Mouse (Mus musculus): ENCODE data around the gene Pafah2. TPM values are rescaled to one million over a fixed set of nuclear protein-coding genes. Genes with fewer than 3 reads are reported as not detected.

Pafah2 gene
- total and polyA plus RNA-seq, 2 experiments from 2014 or later = 7.2 to 16.3 TPM

DNA sequence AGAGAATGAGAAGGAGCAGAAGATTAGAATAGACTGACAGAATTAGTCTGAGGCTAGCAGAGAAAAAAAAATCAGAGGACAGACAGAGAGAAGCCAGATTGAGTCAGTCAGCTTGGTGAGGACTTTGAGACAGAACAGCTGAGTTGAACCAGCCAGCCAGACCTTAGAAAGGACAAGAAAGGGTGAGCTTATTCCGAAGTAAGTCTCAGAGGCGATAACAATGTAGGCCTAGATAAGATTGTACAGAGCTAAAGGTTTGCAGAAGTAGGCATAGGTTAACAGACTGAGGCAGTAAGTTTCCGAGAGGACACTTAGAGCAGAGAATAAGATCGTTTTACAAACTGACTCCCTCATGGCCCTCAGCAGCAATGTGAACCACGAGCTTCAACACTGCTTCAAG, 65.1 kb downstream of the Pafah2 start:
- TF ChIP-seq CTCF (IDR thresholded peaks at IDR 0.05; ENCODE audit: low read depth) (no peak), EP300 (IDR thresholded peaks at IDR 0.05; ENCODE audit: low read depth) (no peak)
- 62% methylated on average over 5 of the region's 5 CpGs for WGBS
- Histone ChIP-seq H3K27ac (ENCODE audit: low read depth) (no peak overlapping the region), H3K4me1 (ENCODE audit: control insufficient read depth, insufficient read depth) (no peaks in the 10 kb centered on the region), H3K36me3 (replicated peaks; ENCODE audit: control insufficient read depth, insufficient read depth, low read length) (no peaks in the 10 kb centered on the region), H3K27me3 (ENCODE audit: control insufficient read depth, insufficient read depth, low read length) (no peaks in the 10 kb centered on the region), H3K9me3 (replicated peaks; ENCODE audit: control insufficient read depth, low read length) (no peaks in the 10 kb centered on the region), H3K4me3 (ENCODE audit: low read depth, low read length) (no peak overlapping the region), H3K9ac (replicated peaks; ENCODE audit: low read depth, low read length) (no peak overlapping the region), H3K4me2 (ENCODE audit: low read depth, low read length) (no peak overlapping the region)
- ATAC-seq (ENCODE audit: insufficient read depth, low read depth) (no peak), DNase-seq (ENCODE audit: low spot score) (no peak)

DNA sequence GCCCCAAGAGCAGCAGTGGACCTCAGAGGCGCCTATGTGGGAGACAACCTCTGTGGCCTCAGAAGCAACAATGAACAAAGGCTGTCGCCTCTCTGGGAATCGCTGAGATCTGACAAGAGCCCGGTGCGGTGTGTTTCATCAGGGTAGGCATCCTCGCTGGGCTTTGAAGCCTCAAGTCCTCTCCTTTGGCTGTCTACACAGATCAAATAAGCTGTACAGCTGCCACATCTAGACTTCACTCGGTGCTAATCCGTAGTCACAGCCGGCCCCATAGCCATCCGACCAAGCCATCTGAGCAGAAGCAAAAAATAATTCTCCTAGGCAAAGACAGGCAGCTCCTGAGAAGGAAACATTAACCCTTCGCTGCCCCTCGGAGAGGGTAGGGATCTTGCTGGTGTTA, 69.7 kb downstream of the Pafah2 start:
- H3K4me3 ChIP-seq (ENCODE audit: low read depth, low read length) = no peak overlapping the region
- no peak overlapping the region for H3K9ac ChIP-seq (replicated peaks; ENCODE audit: low read depth, low read length)
- no peak overlapping the region for H3K4me2 ChIP-seq (ENCODE audit: low read depth, low read length)
- H3K27me3 ChIP-seq (ENCODE audit: control insufficient read depth, insufficient read depth, low read length) = no peaks in the 10 kb centered on the region
- no peaks in the 10 kb centered on the region for H3K9me3 ChIP-seq (replicated peaks; ENCODE audit: control insufficient read depth, low read length)
- WGBS = 49% methylated on average over 12 of the region's 12 CpGs
- no peak overlapping the region for H3K27ac ChIP-seq (ENCODE audit: low read depth)
- peaks cover 3% of the 10 kb centered on the region for H3K36me3 ChIP-seq (replicated peaks; ENCODE audit: control insufficient read depth, insufficient read depth, low read length)
- H3K4me1 ChIP-seq (ENCODE audit: control insufficient read depth, insufficient read depth) = 0 out of 2 replicates have a peak, but pooled peaks cover 7% of the 10 kb centered on the region
- no peak for TF ChIP-seq CTCF (IDR thresholded peaks at IDR 0.05; ENCODE audit: low read depth)
- TF ChIP-seq EP300 (IDR thresholded peaks at IDR 0.05; ENCODE audit: low read depth) = no peak
- no peak for ATAC-seq (ENCODE audit: insufficient read depth, low read depth)
- DNase-seq (ENCODE audit: low spot score) = no peak

DNA sequence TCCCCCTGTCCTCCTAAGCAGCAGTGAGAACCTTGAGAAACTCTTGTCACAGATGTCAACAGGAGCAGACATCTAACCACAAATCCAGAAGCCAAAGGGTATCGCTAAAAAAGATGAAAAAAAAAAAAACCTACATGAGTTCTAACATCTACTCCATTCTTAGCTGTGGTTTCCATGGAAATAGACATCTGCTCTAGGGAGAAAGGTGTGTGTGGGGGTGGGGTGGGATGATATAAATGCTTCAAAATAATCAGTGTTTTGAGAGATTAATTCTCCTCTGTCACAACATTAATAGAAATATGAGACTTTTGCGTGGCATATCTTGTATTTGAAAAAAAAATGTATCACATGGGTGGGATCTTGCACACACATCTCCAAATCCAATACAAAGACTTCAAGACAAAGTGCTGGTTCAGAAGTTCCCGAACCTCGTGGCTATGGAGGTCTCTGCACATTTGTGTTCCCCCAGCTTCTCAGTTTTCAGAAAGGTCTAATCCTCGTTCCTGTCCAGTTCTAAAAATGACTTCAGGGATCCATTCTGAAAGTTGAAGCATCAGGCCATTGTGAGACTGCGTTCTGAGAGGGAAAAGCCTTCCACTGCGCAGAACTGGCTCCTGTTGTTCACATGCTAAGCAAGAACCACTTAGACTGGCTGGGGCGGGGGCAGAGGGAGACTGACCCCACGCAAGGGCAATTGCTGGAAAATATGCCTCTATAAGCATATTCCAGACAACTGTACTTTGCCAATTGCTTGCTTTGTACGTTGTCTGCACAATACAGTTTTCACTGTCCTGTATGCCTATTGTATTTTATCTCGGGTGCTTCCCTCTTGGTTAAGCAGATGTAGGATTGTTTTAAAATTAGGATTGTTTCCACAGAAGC, 70.5 kb downstream of the Pafah2 start:
- TF ChIP-seq CTCF (IDR thresholded peaks at IDR 0.05; ENCODE audit: low read depth) (no peak), EP300 (IDR thresholded peaks at IDR 0.05; ENCODE audit: low read depth) (no peak)
- no peak for DNase-seq (ENCODE audit: low spot score)
- H3K4me2 ChIP-seq (ENCODE audit: low read depth, low read length) = peak overlapping the region; percentile 98; the same call in 1 of the 2 replicates
- no peak overlapping the region for H3K4me3 ChIP-seq (ENCODE audit: low read depth, low read length)
- H3K4me1 ChIP-seq (ENCODE audit: control insufficient read depth, insufficient read depth) = 0 out of 2 replicates have a peak, but pooled peaks cover 7% of the 10 kb centered on the region
- ATAC-seq (ENCODE audit: insufficient read depth, low read depth) = no peak
- H3K36me3 ChIP-seq (replicated peaks; ENCODE audit: control insufficient read depth, insufficient read depth, low read length) = peaks cover 10% of the 10 kb centered on the region
- H3K9ac ChIP-seq (replicated peaks; ENCODE audit: low read depth, low read length) = no peak overlapping the region
- H3K27me3 ChIP-seq (ENCODE audit: control insufficient read depth, insufficient read depth, low read length) = no peaks in the 10 kb centered on the region
- H3K27ac ChIP-seq (ENCODE audit: low read depth) = peak overlapping the region; percentile 80; the same call in 1 of the 2 replicates
- H3K9me3 ChIP-seq (replicated peaks; ENCODE audit: control insufficient read depth, low read length) = no peaks in the 10 kb centered on the region
- 74% methylated on average over 11 of the region's 11 CpGs for WGBS

DNA sequence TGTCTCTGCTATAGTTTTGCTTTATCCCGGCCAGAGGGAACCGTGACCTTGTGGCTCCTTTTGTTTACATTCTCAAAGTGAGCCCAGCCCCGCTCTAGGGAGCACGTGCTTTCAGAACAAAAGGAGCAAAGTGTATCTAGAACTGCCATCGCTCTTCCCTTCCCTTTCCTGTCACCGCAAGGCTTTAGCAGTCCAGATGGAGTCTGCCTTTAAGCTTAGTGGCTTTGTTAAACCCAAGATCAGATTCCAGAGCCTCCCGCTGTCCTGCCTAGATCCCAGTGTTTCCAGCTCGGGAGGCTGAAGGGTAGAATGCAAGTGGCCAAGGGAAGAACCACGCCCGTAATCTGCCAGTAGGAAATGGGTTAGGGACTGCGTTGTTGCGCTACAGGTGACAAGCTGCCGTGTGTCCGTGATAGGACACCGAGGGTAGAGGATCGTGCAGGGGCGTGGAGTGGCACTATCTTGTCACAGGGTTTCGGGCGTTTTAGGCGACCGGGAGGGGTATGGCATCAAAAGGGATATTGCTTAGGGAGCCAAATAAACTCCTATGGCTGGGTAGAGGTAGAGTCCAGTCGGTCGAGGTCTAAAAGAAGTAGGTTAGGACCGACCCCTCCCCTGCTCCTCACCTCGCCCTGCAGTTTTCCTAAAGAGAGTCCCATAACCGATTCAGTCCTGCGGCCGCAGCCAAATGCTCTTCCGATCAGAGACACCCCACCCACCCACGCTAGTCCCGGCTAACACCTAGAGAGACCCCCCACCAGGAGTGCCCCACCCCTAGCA, 71.5 kb downstream of the Pafah2 start:
- ATAC-seq (ENCODE audit: insufficient read depth, low read depth) (peak; percentile 7), DNase-seq (ENCODE audit: low spot score) (peak; percentile 34)

DNA sequence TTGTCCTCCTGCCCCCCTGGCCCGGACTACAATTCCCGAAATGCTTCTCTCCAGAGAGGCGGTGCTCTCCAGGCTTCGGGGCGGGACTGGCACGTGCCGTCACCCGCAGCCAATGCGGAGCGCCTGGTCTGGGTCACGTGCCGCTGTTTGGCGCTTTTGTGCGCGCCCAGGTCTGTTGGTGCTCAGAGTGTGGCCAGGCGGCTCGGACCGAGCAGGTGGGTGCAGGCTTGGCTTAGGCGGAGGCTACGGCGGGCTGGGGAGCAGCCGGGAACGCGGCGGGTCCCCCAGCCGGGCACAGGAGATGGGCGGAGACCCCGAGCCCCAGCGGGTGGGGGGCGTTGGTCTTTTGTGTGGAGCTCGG, 72.1 kb downstream of the Pafah2 start, which contains the start of gene Stmn1:
TSS of gene Stmn1 (plus strand) at position 106 of the 361 bp plus-strand sequence.
- peak within 1 kb of the TSS; percentile 87 for H3K4me3 ChIP-seq (ENCODE audit: low read depth, low read length)
- H3K36me3 ChIP-seq (replicated peaks; ENCODE audit: control insufficient read depth, insufficient read depth, low read length) = peaks cover 25% of the 10 kb centered on the region
- peak within 1 kb of the TSS; percentile 80 for H3K27ac ChIP-seq (ENCODE audit: low read depth)
- 0% methylated on average over 31 of the region's 31 CpGs for WGBS
- 0 out of 2 replicates have a peak, but pooled peaks cover 7% of the 10 kb centered on the region for H3K4me1 ChIP-seq (ENCODE audit: control insufficient read depth, insufficient read depth)
- H3K9ac ChIP-seq (replicated peaks; ENCODE audit: low read depth, low read length) = peak within 1 kb of the TSS; percentile 71
- no peaks in the 10 kb centered on the region for H3K9me3 ChIP-seq (replicated peaks; ENCODE audit: control insufficient read depth, low read length)
- H3K4me2 ChIP-seq (ENCODE audit: low read depth, low read length) = peak within 1 kb of the TSS; percentile 98
- TF ChIP-seq CTCF (IDR thresholded peaks at IDR 0.05; ENCODE audit: low read depth) = no peak
- TF ChIP-seq EP300 (IDR thresholded peaks at IDR 0.05; ENCODE audit: low read depth) = no peak
- H3K27me3 ChIP-seq (ENCODE audit: control insufficient read depth, insufficient read depth, low read length) = no peaks in the 10 kb centered on the region
- ATAC-seq (ENCODE audit: insufficient read depth, low read depth) (peak; percentile 93), DNase-seq (ENCODE audit: low spot score) (peak; percentile 93)

More for the DNA sequence above, 71.5 kb downstream of the Pafah2 start:
- peak overlapping the region; percentile 80 for H3K27ac ChIP-seq (ENCODE audit: low read depth)
- no peaks in the 10 kb centered on the region for H3K9me3 ChIP-seq (replicated peaks; ENCODE audit: control insufficient read depth, low read length)
- H3K27me3 ChIP-seq (ENCODE audit: control insufficient read depth, insufficient read depth, low read length) = no peaks in the 10 kb centered on the region
- peak overlapping the region; percentile 71 for H3K9ac ChIP-seq (replicated peaks; ENCODE audit: low read depth, low read length)
- 1% methylated on average over 31 of the region's 31 CpGs for WGBS
- 0 out of 2 replicates have a peak, but pooled peaks cover 7% of the 10 kb centered on the region for H3K4me1 ChIP-seq (ENCODE audit: control insufficient read depth, insufficient read depth)
- TF ChIP-seq EP300 (IDR thresholded peaks at IDR 0.05; ENCODE audit: low read depth) (no peak), CTCF (IDR thresholded peaks at IDR 0.05; ENCODE audit: low read depth) (no peak)
- H3K4me3 ChIP-seq (ENCODE audit: low read depth, low read length) = peak overlapping the region; percentile 87
- peak overlapping the region; percentile 98 for H3K4me2 ChIP-seq (ENCODE audit: low read depth, low read length)
- peaks cover 20% of the 10 kb centered on the region for H3K36me3 ChIP-seq (replicated peaks; ENCODE audit: control insufficient read depth, insufficient read depth, low read length)
